Mouse (Mus musculus): ENCODE measurements around the gene Dennd4a.

Dennd4a gene

DNA sequence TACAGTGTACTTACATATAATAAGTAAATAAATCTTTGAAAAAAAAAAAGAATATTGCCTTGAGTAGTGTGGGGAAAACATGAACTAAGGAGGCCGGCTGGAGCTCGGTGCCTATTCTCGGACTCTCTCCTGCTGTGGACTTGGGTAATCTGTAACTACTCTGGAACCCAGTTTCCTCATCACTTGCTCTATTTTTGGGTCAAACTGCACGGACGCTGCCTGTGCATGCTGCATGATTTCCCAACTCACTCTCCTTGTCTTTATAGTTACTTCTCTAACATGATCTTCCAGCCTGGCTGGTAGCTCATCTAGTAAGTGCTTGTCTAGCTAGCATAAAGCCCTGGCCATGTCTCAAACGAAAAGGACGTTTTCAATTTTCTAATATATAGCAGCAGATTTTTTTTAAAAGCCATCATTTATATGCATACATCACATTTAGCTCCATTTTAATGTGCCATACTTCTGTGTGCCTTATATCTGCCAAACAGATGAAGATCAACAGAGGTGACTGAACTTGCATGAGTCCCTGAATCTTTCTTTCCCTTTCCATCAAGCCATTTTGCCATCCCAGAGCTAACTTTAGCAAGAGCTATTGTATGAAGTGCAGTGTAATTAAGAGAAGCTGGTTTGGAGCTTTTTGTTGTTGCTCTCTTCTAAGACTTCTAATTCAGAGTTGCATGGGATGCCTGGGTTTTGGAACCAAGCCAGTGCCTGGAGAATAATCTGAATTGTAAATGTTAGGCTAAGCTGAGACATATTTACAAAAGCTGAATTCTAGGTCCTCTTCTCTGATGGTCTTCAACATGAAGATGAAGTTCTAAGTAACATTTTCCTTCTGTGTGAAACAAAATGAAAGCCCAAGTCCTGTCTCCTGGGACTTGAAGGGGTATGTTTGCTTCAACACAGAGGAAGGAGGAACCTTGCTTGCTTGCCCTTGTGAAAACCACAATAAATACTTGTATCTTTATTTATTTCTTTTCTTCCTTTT, 20.2 kb upstream of the Dennd4a start:
- DNase-seq = peak; percentile 83

DNA sequence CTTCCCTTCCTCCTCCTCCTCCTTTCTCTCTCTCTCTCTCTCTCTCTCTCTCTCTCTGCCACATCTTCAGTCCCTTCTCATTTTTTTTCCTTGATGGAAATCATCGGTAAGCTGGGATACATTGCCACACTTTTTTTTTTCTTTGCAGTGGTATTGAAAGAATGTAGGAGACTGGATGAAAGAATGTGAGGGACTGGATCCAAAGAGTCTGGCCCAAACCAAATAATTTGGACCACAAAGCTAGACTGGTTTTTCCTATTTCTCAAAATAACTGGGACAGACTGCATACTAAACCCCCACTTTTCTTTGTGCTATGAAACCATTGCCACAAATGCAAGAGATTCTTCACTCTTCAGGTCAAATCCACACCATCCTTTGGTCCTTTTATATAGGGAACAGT, 19.5 kb upstream of the Dennd4a start:
- DNase-seq = no peak

DNA sequence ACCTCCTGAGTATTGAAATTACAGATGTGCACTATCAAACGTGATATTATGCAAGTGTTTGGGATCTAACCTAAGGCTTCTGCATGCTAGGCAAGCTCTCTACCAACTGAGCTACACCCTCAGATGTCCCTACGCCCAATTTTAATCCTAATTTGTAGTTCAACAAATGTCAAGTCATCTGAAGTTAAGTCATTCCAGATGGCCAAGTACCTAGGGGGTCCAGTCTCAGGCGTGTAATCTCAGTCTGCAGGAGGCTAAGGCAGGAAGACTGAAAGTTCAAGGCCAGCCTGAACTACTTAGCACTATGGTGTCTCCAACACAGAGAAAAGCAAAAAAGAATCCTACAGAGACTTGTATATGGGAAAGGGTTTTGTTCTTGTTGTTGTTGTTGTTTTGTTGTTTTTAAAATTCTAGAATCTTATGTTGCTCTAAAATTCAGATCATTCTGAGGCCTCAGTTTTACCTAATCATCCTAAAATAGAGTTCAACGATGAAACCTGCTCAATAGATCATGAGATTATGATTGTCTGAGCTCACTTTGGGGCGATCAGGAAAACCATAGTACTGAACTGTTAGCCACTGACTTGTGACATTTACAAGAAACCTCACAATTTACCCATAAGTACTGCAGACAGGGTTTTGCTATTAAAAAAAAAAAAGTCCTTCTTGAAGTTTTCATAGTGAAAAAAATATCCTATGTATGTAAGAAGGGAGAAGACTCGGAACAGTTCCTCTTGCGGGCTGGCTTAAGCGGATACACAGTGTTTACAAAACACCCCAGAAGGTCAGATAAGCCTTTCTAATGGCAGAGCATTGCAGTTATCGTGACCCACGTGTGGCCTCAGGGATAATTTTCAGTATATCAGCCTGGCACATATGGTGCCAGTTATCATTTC, 18.5 kb upstream of the Dennd4a start:
- no peak for DNase-seq

DNA sequence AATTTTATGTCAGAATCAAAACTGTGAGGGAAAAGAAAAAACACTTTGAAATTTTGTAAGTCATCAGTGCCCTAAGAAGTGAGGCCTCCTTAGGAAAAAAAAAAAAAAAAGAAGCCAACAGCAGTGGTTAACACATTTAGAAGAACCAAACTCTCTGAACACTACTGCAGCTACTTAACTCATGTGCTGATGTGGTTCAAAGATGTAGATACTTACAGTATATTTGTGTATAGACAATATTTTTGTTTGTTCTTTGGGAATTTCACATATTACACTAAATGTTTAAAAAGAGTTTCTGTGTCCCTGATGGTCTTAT, 17.9 kb upstream of the Dennd4a start:
- DNase-seq = no peak

DNA sequence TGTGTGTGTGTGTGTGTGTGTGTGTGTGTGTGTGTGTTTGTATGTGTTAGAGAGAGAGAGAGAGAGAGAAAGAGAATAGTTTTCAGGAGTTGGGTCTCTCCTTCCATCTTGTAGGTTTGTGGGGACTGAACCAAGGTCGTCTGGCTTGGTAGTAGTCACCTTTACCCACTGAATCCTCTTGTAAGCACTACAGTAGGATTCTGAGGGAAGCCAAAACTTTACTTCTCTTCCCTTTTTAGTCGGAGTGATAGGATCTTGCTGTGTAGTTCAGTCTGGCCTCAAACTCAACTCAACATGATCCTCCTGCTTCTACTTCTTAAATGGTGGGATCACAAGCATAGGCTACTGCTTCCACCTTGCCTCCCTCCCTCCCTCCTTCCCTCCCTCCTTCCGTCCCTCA, 17.3 kb upstream of the Dennd4a start:
- no peak for DNase-seq

DNA sequence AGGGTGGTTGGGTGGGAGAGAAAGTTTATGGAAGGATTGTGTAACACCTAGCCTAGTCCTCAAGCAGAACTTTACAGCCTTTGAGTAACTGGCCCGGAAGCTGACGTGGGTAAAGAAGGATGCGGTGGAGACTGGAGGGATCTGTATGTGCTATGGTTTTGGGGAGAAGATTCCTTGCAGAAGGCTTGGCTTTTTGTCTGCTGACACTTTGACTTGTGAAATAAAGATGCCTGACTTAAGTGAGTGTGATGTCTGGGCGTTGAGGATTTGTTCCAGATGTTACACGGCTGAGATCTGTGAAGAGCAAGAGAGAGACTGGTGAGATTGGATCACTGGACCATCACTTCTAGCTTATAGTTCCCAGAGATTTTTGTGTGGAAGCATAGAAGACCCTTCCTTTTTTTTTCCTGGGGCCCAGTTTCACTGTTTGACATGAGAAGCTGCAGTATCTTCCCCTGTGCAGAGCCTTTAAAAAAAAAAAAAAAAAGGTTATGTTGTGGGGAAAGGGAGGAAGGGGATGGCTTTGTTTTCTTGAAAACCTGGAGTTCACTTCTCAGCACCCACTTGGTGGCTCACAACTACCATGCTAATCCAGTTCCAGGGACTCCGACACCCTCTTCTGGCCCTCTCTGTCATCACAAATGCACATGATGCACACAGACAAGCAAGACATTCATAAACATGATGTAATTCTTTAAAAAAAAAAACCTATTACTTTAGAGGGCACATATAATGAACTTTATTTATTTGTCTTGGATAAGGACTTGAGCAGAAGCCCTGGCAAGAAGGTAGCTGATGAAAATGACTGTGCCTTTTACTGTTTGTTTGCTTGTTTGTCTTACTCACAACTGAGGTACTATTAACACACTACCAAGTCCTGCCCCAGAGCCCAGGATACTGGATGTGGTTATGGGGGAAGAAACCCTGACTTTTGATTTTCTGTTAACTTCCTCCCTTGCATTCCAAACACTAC, 16.4 kb upstream of the Dennd4a start:
- DNase-seq = no peak

DNA sequence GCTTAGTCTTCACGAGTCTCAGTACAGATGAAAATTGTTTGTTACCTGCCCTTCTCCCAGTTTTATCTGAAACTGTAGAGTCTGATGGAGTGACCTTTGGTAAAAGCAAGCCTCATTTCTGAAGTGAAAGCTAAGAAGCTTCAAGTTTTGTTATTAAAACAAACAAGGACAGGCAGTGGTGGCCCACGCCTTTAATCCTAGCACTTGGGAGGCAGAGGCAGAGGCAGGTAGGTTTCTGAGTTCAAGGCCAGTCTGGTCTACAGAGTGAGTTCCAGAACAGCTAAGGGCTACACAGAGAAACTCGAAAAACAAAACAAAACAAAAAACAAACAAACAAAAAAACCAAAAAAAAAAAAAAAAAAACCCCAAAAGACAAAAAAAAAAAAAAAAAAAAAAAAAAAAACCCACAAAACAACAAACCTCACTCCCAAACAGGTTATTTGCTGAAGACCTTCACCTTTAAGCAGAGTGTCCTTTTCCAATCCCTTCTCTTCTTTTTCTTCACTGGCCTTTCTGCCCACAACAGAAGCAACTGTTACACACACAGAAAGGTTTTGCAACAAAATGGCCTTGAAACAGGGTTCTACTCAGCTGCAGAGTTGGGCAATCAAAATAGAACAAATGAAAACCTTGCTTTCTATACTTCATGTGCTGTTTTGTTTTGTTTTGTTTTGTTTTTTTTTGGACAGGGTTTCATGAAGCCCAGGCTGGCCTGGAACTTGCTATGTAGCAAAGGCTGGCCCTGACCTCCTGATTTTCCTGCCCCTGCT, 15.1 kb upstream of the Dennd4a start:
- DNase-seq = no peak

DNA sequence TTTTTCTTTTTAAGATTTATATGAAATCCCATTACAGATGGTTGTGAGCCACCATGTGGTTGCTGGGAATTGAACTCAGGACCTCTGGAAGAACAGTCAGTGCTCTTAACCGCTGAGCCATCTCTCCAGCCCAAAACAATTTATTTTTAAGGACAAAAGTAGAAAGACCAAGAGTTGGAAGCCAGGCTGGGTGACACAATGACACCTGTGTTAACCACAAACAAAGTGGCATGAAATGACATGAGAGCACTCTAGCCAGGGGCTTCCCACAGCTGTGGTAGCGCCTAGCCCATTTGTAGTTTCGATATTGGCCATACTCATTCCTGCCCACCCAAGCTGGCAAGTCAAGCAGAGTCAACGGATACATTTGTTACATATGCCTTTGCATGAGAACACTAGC, 13.7 kb upstream of the Dennd4a start:
- no peak for DNase-seq

DNA sequence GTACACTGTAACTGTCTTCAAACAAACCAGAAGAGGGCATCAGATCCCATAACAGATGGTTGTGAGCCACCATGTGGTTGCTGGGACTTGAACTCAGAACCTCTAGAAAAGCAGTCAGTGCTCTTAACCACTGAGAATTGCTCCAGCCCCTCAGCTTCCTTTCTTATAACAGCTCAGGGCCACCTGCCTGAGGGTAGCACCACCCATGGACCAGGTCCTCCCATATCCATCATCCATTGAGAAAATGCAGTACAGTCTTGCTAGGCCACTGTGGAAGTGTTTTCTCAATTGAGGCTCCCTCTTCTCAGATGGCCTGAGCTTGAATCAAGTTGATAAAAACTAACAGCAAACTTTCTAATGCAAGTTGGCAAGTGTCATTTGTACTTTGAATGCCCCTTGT, 13.0 kb upstream of the Dennd4a start:
- DNase-seq = no peak

DNA sequence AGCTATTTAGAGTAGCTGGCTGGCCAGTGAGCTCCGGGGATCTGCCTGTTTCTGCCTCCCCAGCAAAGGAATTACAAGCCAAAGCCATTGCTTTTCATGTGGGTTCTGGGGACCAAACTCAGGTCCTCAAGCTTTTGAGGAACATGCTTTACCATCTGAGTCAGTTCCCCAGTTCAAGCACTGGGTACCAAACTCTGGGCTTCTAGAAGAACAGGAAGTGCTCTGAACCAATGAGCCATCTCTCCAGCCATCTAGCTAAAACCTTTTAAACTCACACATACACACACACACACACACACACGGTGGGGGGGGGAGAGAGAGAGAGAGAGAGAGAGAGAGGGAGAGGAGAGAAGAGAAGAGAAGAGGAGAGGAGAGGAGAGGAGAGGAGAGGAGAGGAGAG, 12.3 kb upstream of the Dennd4a start:
- DNase-seq = no peak

DNA sequence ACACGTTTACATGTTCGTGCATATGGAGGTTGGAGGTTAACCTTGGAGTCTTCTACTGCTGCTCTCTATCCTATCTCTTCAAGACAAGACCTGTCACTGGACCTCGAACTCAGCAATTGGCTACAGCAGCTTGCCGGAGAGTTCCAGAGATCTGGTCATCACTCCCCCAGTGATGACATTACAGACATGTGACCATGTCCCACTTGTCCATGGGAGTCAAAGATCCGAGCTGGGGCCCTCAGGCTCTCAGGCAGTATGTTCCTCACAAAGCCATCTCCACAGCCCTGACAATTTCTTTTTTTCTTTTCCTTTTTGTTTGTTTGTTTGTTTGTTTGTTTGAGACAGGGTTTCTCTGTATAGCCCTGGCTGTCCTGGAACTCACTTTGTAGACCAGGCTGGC, 11.6 kb upstream of the Dennd4a start:
- no peak for DNase-seq

DNA sequence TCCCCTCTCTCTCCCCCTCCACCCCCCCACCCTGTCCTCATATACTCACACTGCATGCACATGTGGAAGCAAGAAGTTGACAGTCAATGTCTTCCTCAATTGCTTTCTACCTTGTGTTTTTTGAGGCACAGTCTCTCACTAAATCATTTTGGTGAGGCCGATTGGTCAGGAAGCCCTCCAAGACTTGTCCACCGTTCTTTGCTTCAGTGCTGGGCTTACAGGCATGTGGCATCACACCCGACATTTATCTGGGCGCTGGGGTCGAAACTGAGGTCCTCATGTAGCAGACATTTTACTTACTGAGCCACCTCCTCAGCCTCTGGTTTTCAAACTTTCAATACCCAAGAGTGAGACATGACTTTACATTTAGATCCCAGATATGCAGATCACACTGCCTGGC, 8.6 kb upstream of the Dennd4a start:
- DNase-seq = no peak

DNA sequence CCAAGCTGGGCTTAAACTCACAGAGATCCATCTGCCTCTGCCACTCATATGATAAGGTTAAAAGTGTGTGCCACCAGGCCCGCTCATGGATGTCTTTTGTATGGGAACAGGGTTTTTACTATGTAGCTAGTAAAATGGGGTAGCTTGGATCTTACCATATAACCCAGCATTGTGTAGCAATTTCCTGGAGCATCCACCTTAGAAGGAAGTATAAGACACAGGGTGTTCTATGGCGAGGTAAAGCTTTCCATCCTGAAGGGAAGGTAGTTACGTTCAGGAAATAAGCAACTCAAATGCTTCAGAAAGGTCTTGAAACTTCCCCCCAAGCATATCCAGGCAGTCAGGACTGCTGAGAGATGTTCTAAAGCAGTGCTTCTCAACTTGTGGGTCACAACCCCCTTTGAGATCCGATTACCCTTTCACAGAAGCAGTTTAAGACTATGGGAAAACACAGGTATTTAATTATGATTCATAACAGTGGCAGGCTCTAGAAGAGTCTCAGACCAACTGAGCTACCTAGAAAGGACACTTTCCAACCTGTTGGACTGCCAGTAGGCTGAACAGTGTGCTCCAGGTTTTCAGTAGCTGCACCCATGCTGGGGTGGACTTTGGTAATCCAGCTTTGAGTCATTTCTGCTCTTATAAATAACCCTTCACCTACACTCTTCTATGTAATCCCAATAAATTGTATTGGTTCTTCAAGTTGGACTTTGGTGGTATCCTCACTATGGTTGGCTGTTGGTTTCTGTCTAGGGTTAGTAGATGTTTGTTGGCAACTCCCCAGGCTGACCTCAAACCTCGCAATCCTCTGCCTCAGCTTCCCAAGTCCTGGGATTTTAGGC, 7.5 kb upstream of the Dennd4a start:
- DNase-seq = no peak

DNA sequence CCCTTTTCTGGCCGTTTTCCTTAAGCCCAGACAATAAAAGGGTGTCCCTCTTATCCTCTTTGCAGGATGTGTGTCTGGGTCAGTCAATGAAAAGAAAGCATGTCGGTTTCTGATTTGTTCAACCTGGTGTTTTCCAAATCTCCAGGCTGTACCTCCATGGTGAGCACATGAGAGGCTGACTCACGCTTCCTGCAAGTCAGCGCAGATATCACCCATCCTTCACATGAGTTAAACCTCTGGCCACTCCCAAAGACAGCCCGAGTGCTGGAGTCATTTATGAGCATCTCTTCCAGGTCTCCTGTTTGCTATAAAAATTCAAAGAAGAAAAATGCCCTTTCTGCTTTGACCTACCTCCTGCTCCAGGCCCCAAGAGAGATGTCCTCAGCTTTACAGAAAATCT, 5.3 kb upstream of the Dennd4a start:
- DNase-seq = no peak

DNA sequence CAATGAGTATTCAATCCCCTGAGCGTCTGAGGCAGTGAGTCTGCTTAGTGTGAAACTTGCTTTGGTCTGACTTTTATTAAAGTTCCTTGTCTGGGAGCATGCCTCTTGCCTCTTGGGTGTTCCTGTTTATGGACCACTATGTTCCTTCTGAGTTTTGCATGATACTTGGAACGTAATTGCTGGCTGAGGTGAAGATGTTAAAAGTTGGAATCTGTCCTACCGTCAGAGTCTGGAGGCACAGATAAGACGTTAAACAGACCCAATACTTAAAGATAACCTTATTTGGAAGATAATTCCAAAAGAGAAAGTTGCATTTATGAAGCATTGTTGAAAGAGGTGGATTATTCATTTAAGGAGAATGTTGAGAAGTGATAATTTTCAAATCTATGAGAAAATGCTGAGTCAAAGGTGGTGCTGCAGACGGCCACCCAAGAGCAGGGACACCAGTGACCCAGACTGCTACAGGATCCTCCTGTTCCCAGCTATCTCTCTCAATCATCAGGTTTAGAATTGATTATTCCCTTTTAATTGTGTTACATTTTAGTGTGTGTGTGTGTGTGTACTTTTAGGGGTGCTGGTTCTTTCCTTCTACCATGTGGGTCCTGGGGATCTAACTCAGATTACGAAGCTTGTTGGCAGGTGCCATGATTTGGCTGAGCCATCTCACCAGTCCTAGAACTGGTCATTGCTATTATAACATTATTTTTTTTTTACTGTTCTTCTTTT, 4.6 kb upstream of the Dennd4a start:
- DNase-seq = no peak

DNA sequence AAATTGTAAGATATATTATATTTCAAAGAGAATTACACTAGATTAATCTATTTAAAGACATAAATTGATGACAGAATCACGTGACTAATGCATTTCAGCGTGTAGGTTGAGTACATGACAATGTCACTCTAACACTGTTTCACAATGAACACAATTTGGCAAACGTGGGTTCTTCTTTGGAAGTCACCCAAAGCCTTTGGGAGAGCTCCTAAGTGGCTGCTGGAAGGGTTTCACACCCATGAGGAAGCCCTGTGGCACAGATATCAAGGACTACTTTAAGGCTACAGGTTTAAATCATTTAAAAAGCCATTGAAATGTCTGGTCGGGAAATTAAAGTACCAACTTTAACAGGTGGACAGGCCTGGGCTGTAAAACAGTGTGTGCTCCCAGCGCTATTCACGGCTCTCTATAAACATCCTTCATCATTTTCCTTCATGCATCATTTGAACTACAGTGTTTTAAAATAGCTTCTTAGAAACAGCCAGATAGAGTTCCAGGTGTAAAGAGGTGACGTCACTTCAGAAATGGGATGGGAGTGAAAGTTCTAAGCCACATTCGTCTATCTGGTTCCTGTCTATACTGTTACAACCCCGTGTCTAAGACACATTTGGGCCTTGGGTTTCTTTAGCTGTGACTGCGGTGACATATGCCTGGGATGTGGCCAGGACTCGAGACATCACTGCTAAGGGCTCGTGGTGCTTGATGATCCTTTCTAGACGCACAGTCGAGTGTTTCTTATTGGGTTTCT, 3.9 kb upstream of the Dennd4a start:
- no peak for DNase-seq

DNA sequence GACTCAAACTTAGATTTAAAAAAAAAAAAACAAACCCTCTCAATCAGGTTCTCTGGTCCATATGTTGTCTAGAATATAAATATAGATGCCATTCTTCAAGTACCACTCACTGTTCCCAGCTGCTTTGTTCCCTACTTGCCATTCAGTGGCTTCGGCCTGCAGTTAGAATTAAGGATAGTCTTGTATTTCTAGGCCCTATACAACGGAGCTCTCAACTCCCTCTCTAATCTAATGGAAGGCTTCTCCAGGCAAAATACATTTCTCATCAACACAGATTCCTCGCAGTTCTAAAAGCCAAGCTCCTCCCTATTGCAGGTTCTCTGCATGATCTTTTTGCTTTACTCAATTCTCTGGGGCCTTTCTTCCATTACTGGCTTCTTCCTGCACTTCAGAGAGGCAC, 1.3 kb upstream of the Dennd4a start:
- no peak for DNase-seq

DNA sequence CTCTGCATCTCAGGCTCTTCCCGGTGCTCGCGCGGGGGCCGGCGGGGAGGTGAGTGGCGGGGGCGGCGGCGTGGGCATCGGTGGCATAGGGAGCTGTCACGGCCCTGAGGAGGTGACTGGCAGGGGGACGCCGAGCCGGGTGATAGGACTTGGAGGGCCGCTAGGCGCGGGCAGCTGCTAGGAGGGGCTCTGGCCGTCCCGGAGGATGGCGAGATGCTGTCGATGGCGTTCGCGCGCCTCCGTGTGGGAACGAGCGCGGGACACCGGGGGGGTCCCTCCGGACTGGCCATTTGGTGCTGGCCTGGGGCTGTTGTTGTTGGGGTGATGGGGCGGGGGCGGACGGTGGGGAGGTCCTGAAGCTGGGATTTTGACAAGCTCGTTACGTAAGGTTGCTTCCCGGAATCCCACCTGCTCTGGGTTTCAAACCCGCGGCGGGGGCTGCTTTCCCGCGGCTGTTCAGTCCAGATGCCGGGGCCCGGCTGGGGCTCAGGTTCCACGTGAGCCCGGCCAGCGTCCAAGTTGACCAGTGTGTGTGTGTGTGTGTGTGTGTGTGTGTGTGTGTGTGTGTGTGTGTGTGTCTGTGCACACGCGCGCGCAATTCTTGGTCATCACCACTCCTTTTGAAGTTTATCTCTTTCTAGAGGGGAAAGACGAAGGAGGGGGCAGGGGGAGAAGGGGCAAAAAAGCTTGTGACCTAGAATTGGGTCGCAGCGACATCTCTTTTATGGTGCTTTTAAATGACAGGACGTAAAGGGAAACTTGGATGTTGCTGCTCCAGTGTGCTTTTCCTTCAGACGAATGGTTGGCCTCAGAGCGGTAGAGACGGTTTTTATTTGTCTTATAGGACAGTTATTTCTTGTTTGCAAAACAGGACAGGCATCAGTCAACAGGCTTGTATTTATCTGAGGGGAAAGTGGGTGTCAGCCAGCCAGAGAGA, 666 bp downstream of the Dennd4a start:
- DNase-seq = peak; percentile 65
